Mouse (Mus musculus): ENCODE measurements around the gene Dpysl4.
A peak's percentile ranks its signal among the peaks of the same experiment; 100 is the strongest.

Gene Dpysl4

GRCm38 (mm10) chr7:139149373-139149772, 63.6 kb downstream of the Dpysl4 start:
- no peak for DNase-seq (ENCODE audit: extremely low spot score, low spot score)

GRCm38 (mm10) chr7:139151116-139151515, 65.3 kb downstream of the Dpysl4 start:
- peak; percentile 59 for DNase-seq (ENCODE audit: extremely low spot score, low spot score)

All from neural tube, embryonic 10.5 days (tissue).